Mouse (Mus musculus) CH12.LX (cell line): ENCODE data around the gene Lce1d. TPM values are rescaled to one million over a fixed set of nuclear protein-coding genes. Genes with fewer than 3 reads are reported as not detected.

ENCODE experiments used
- DNase-seq: peaks from one replicate; pipeline ENCODE4 v3.0.0-alpha.2; 2013; ENCODE audit errors: extremely low read depth
- H3K27ac ChIP-seq: 2 replicates; pipeline ENCODE4 v1.5.1; 2012; ENCODE audit warnings: low read depth, mild to moderate bottlenecking, control low read depth, moderate library complexity; ENCODE audit not compliant: insufficient read depth
- H3K27me3 ChIP-seq: replicated peaks from 2 replicates; pipeline ENCODE3; 2012; ENCODE audit warnings: inconsistent platforms
- H3K36me3 ChIP-seq, 2 experiments: replicated peaks in 1 of 2; 2 replicates each; pipeline versions ENCODE3 to v1.6.1; 2012; ENCODE audit warnings: inconsistent platforms in 1 of 2, low read length in 1 of 2, mild to moderate bottlenecking in 1 of 2, mixed read lengths in 1 of 2, moderate library complexity in 1 of 2; ENCODE audit not compliant: control insufficient read depth in 1 of 2, insufficient read depth in 1 of 2
- H3K4me1 ChIP-seq, 2 experiments: 2 replicates each; pipeline ENCODE4 v1.6.1; 2012; ENCODE audit warnings: inconsistent platforms in 1 of 2, moderate library complexity in 1 of 2; ENCODE audit not compliant: insufficient read depth in 2 of 2, control insufficient read depth in 1 of 2
- H3K4me2 ChIP-seq: 2 replicates; pipeline ENCODE4 v1.6.1; 2012; ENCODE audit warnings: low read depth, mild to moderate bottlenecking, control low read depth; ENCODE audit not compliant: poor library complexity, insufficient read depth, severe bottlenecking
- H3K4me3 ChIP-seq, 3 experiments: fragments of 150-350 bp in 1 of 3; sonication (generic) in 1 of 3; replicated peaks in 1 of 3; 2 replicates each; pipeline versions ENCODE3 to v1.5.1; 2011 to 2012; ENCODE audit warnings: low read depth in 2 of 3, low read length in 2 of 3, mild to moderate bottlenecking in 2 of 3, moderate library complexity in 2 of 3, control low read depth in 1 of 3, improper control_type of control experiment in 1 of 3, inconsistent platforms in 1 of 3, mixed read lengths in 1 of 3; ENCODE audit not compliant: poor library complexity in 1 of 3
- H3K79me2 ChIP-seq: replicated peaks from 2 replicates; pipeline ENCODE4 v1.6.1; 2012; ENCODE audit warnings: mild to moderate bottlenecking, moderate library complexity; ENCODE audit not compliant: control insufficient read depth, poor library complexity, insufficient read depth, severe bottlenecking; ENCODE audit errors: extremely low read depth
- H3K9ac ChIP-seq: 2 replicates; pipeline ENCODE4 v1.6.1; 2012; ENCODE audit warnings: low read depth, mild to moderate bottlenecking, control low read depth, moderate library complexity; ENCODE audit not compliant: insufficient read depth
- H3K9me3 ChIP-seq: replicated peaks from 2 replicates; pipeline ENCODE3; 2012; ENCODE audit warnings: low read length, inconsistent platforms, mixed read lengths
- E2F4 ChIP-seq: IDR thresholded peaks from 2 replicates; pipeline ENCODE4 v1.6.1; 2011; ENCODE audit warnings: low read depth, low read length, improper control_type of control experiment; ENCODE audit not compliant: insufficient replicate concordance
- ELF1 ChIP-seq: IDR thresholded peaks from 2 replicates; pipeline ENCODE4 v1.6.1; 2014; ENCODE audit warnings: low read depth, mild to moderate bottlenecking, inconsistent platforms, low read length, improper control_type of control experiment
- ETS1 ChIP-seq: conservative IDR thresholded peaks from 2 replicates; pipeline ENCODE4 v1.6.1; 2012; ENCODE audit warnings: low read depth, mild to moderate bottlenecking, inconsistent platforms, low read length, improper control_type of control experiment, moderate library complexity
- GABPA ChIP-seq: IDR thresholded peaks from 2 replicates; pipeline ENCODE4 v1.6.1; 2012; ENCODE audit warnings: low read depth, low read length, improper control_type of control experiment, inconsistent platforms; ENCODE audit not compliant: insufficient replicate concordance
- IRF4 ChIP-seq: IDR thresholded peaks from 2 replicates; pipeline ENCODE4 v1.6.1; 2014; ENCODE audit warnings: low read depth, mild to moderate bottlenecking, inconsistent platforms, low read length, improper control_type of control experiment
- JUN ChIP-seq: IDR thresholded peaks from 2 replicates; pipeline ENCODE4 v1.6.1; 2011; ENCODE audit warnings: low read depth, mild to moderate bottlenecking, low read length, improper control_type of control experiment, moderate library complexity; ENCODE audit not compliant: insufficient read depth
- MAFK ChIP-seq: IDR thresholded peaks from 2 replicates; pipeline ENCODE4 v1.6.1; 2011; ENCODE audit warnings: low read length, improper control_type of control experiment; ENCODE audit not compliant: insufficient replicate concordance
- MAZ ChIP-seq: IDR thresholded peaks from 2 replicates; pipeline ENCODE4 v1.6.1; 2012; ENCODE audit warnings: low read depth, mild to moderate bottlenecking, inconsistent platforms, low read length, improper control_type of control experiment, moderate library complexity
- NRF1 ChIP-seq: IDR thresholded peaks from 2 replicates; pipeline ENCODE4 v1.6.1; 2014; ENCODE audit warnings: low read depth, mild to moderate bottlenecking, inconsistent platforms, low read length, improper control_type of control experiment, moderate library complexity
- POLR2AphosphoS2 ChIP-seq: IDR thresholded peaks from 2 replicates; pipeline ENCODE4 v1.6.1; 2011; ENCODE audit warnings: low read depth, low read length, improper control_type of control experiment
- RCOR1 ChIP-seq: conservative IDR thresholded peaks from 2 replicates; pipeline ENCODE4 v1.6.1; 2012; ENCODE audit warnings: low read depth, mild to moderate bottlenecking, inconsistent platforms, low read length, improper control_type of control experiment
- SMC3 ChIP-seq: IDR thresholded peaks from 2 replicates; pipeline ENCODE4 v1.6.1; 2011; ENCODE audit warnings: low read depth, low read length, improper control_type of control experiment
- USF1 ChIP-seq: IDR thresholded peaks from 2 replicates; pipeline ENCODE4 v1.6.1; 2014; ENCODE audit warnings: low read depth, mild to moderate bottlenecking, inconsistent platforms, low read length, improper control_type of control experiment
- ZC3H11A ChIP-seq: IDR thresholded peaks from 2 replicates; pipeline ENCODE4 v1.6.1; 2012; ENCODE audit warnings: low read depth, mild to moderate bottlenecking, inconsistent platforms, low read length, improper control_type of control experiment
- ZKSCAN1 ChIP-seq: IDR thresholded peaks from 2 replicates; pipeline ENCODE4 v1.6.1; 2012; ENCODE audit warnings: low read depth, inconsistent platforms, low read length, improper control_type of control experiment, borderline replicate concordance
- ZMIZ1 ChIP-seq: IDR thresholded peaks from 2 replicates; pipeline ENCODE4 v1.6.1; 2012; ENCODE audit warnings: low read depth, mild to moderate bottlenecking, inconsistent platforms, low read length, improper control_type of control experiment
- dilution Hi-C: fragments of 300-500 bp; cut with MboI; formaldehyde crosslinking; loops from 2 replicates; pipeline ENCODE4 v1.14.3; 2020; ENCODE audit warnings: low sequenced_read_pairs; ENCODE audit not compliant: extremely low pct_unique_long_range_greater_than_20kb, extremely low pct_ligation_motif_present
- in situ Hi-C: fragments of 300-500 bp; cut with MboI; formaldehyde crosslinking; loops from 3 replicates; pipeline ENCODE4 v1.14.3; 2019; ENCODE audit warnings: low sequenced_read_pairs, low pct_ligation_motif_present, low pct_unique_long_range_greater_than_20kb, mixed read lengths
- polyA plus RNA-seq: library from polyadenylated mRNA; unstranded; fragments of >175 nt; gene quantifications from 2 replicates; pipeline ENCODE4 v1.2.1, GENCODE M21; 2012; ENCODE audit warnings: low read depth; ENCODE audit not compliant: insufficient read length
- total RNA-seq, 2 experiments: library from RNA; depleted of rRNA; stranded (reverse); fragments of 300-350 nt in 1 of 2; fragments of >200 nt in 1 of 2; gene quantifications; 2 replicates each; pipeline ENCODE4 v1.2.3; 2012 to 2014

Lce1d gene
- total and polyA plus RNA-seq, 3 experiments = not detected

- in situ Hi-C loops = no loop called here
- no peak for DNase-seq
- no peak for TF ChIP-seq E2F4
- TF ChIP-seq ELF1 = no peak
- no peak for TF ChIP-seq IRF4
- TF ChIP-seq ZKSCAN1 = no peak
- TF ChIP-seq GABPA = no peak
- no peak for TF ChIP-seq MAFK
- no peak for TF ChIP-seq NRF1
- no peak for TF ChIP-seq SMC3
- TF ChIP-seq ETS1 = no peak
- TF ChIP-seq ZC3H11A = no peak
Measured at GRCm38 (mm10) chr3:92639854-92640253, 47.2 kb downstream of the Lce1d start.

DNA sequence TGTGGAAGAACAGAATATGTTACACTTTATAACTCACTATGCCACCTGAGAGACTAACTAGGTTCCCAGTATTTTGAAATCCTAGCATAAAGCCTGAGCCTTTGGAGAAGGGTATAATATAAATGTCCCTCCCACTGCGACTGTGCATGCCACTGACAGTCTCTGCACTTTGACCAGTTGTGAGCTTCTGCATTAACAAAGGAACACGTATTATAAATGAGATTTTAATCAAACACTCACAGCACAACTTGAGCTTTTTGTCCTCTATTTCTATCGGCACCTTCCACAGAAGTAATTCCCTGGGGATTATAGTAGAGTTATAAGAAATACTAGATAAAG lies 48.4 kb downstream of the Lce1d start:
- H3K27ac ChIP-seq = no peak overlapping the region
- H3K4me3 ChIP-seq = no peak overlapping the region
- no peaks in the 10 kb centered on the region for H3K9me3 ChIP-seq
- no peak for TF ChIP-seq POLR2AphosphoS2
- TF ChIP-seq JUN = no peak
- TF ChIP-seq MAZ = no peak
- no peak for TF ChIP-seq USF1
- no peak for TF ChIP-seq ZMIZ1
- no peak for TF ChIP-seq IRF4
- no peak for TF ChIP-seq RCOR1
- no peaks in the 10 kb centered on the region for H3K4me1 ChIP-seq
- H3K27me3 ChIP-seq = no peaks in the 10 kb centered on the region
- dilution Hi-C loops (no loop called here), in situ Hi-C loops (no loop called here)
- H3K36me3 ChIP-seq = no peaks in the 10 kb centered on the region
- no peak overlapping the region for H3K4me2 ChIP-seq
- H3K79me2 ChIP-seq = no peaks in the 10 kb centered on the region
- DNase-seq = no peak
- no peak overlapping the region for H3K9ac ChIP-seq

More at GRCm38 (mm10) chr3:92639854-92640253, 47.2 kb downstream of the Lce1d start:
- Histone ChIP-seq H3K4me3 (no peak overlapping the region), H3K9ac (no peak overlapping the region), H3K27ac (no peak overlapping the region), H3K27me3 (no peaks in the 10 kb centered on the region), H3K4me2 (no peak overlapping the region), H3K36me3 (no peaks in the 10 kb centered on the region), H3K9me3 (no peaks in the 10 kb centered on the region), H3K4me1 (no peaks in the 10 kb centered on the region), H3K79me2 (no peaks in the 10 kb centered on the region)
- dilution Hi-C loops = no loop called here
